Mouse (Mus musculus) testis, adult 2 months (tissue): ENCODE measurements around the gene Itga3.

Experiments used
- CTCF ChIP-seq: fragments of 200-500 bp; IDR thresholded peaks from 2 replicates; pipeline ENCODE4 v1.5.1; 2012; ENCODE audit warnings: low read depth, mild to moderate bottlenecking, inconsistent platforms, low read length, moderate library complexity; ENCODE audit not compliant: control insufficient read depth, insufficient read depth, insufficient replicate concordance
- POLR2A ChIP-seq: fragments of 200-500 bp; IDR thresholded peaks from 2 replicates; pipeline ENCODE4 v1.6.1; 2012; ENCODE audit warnings: low read depth, mild to moderate bottlenecking, inconsistent platforms, low read length, moderate library complexity; ENCODE audit not compliant: control insufficient read depth

- TF ChIP-seq CTCF = no peak
- no peak for TF ChIP-seq POLR2A
These were observed 4.5 kb downstream of the Itga3 start for GRCm38 (mm10) chr11:95072136-95072535.
